Mouse (Mus musculus): ENCODE results near the gene Acnat1.

DNA sequence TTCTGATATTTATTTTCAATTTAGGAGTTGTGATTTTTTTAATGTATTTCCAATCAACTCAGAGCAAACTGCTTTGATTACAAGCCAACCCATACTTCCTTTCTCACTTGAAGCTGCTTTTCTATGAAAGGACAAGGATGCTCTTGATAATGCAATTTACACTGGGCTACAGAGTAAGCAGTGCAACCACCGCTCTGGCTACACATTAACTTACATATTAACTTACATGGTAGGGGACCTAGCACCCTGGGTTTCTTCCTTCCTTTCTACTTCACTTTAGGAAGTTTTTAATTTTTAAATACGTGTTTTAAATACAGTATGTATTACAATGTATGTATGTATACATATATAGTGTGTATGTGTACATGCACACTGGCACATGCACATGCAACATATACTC is 35.5 kb upstream of the Acnat1 start:
- TF ChIP-seq POLR2A (IDR thresholded peaks at IDR 0.05; ENCODE audit: low read depth, low read length) = no peak
- TF ChIP-seq CTCF (conservative IDR thresholded peaks at IDR 0.05; ENCODE audit: insufficient read depth, insufficient read length, low read depth, low read length) = no peak

All from kidney, adult 2 months (tissue).